Mouse (Mus musculus) spleen, adult 2 months (tissue): ENCODE results near the gene Cars.

Source experiments
- CTCF ChIP-seq: fragments of 200-500 bp; IDR thresholded peaks from 2 replicates; pipeline ENCODE4 v1.5.1; 2011; ENCODE audit warnings: mild to moderate bottlenecking, inconsistent platforms; ENCODE audit not compliant: insufficient read depth, insufficient read length, insufficient replicate concordance; ENCODE audit errors: extremely low read depth
- POLR2A ChIP-seq: fragments of 200-500 bp; IDR thresholded peaks from 2 replicates; pipeline ENCODE4 v1.6.1; 2011; ENCODE audit warnings: low read depth, low read length, inconsistent platforms

DNA sequence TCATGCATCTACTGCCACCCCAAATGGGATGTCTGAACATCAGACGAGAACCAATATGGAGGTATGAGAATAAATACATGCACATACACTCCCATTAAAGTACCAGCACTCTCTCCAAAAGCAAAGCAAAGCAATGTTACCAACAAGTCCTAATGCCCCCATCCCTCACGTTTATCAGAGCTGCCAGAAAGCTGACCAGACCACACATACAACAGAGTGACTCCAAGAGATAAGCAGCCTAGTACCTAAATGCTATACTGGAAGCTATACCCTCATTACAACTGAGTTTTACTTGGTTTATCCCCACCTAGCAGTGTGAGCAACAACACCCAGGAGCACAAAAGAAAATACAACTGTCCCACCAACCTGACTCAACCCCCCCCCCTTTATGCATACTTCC lies 66.6 kb downstream of the Cars start:
- TF ChIP-seq POLR2A (no peak), CTCF (no peak)
